Mouse (Mus musculus): Measurements from ENCODE around the gene Ppp1cc.
A peak's percentile ranks its signal among the peaks of the same experiment; 100 is the strongest.

Ppp1cc gene

DNA sequence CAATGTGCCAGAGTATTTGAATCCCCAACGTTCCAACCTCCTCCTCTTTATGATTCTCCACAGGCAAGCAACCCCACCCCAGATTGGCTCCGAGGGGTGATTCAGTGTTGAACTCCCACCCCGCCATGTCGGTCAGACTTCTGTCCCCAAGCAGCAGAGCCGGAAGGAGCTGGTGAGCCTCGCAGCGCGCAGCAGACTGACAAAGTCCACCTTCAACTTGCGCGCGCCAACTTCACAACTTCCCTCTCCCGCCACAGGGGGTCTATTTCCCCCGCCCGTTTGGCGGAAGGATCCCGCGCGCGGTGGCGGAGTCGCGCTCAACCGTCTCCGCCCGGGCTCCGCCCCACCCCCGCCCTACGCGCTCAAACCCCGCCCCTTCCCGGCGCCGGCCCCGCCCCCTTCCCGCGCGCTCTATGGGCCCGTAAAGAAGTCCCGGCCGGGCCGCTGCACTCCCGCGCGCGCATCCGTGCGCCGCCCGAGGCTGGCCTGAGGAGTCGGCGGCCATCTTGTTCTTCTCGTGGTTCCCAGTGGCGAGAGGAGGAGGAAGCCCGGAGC is at the start of gene Ppp1cc:
Gene Ppp1cc, plus strand, starts transcription at position 452 of the 555 bp plus-strand sequence.
- DNase-seq (ENCODE audit: extremely low spot score) = peak; percentile 99

DNA sequence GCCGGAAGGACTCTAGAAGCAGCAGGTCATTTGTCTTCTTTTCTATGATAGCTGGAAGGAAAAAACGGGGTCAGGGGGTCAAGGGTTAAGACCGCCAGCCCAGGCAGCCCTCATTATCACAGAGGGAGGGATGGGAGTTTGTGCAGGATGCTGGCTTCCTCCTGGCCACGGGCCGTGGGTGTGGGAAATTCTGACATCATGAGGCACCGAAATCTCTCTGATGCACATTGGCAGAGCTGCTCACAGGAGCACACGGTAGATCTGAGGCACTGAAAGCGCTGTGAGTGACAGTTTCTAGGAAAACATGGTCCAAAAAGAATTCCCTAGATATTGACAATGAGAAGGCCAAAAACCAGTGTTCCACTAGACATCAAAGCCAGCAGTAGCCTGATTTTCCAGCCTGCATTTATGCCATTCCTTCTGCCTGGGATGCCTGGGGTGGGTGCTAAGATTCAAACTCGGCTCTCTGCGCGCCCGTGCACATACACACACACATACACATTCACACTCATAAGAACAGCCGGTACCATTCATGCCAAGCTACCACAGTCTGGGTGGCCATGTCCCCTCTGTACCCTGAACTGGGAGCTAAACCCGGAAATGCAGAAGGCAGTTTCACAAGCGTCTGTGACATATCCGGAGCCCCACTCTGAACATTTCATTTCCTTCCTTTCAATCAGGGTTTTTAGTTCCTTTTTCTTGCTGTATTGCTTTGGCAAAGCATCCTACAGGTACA is 48.6 kb upstream of the Ppp1cc start:
- peak; percentile 70 for DNase-seq (ENCODE audit: extremely low spot score)

DNA sequence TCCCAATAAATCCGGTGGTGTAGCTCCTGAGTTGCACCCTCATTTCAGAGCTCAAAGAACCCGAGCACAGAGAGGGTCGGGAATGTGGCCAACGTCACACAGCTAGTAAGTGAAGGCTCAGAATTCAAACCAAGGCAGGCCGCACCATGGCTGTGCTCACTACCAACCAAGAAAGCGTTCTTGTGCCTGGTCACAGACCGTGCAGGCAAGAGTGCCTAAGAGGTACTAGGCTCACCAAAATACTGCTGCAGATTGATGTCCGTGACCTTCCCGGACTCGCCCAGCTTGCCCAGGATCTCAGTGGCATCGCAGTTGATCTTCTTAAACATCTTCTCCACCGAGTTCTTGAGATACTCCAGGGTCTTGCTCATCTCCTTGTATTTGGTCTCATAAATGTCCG is 47.5 kb upstream of the Ppp1cc start:
- DNase-seq (ENCODE audit: extremely low spot score) = no peak

DNA sequence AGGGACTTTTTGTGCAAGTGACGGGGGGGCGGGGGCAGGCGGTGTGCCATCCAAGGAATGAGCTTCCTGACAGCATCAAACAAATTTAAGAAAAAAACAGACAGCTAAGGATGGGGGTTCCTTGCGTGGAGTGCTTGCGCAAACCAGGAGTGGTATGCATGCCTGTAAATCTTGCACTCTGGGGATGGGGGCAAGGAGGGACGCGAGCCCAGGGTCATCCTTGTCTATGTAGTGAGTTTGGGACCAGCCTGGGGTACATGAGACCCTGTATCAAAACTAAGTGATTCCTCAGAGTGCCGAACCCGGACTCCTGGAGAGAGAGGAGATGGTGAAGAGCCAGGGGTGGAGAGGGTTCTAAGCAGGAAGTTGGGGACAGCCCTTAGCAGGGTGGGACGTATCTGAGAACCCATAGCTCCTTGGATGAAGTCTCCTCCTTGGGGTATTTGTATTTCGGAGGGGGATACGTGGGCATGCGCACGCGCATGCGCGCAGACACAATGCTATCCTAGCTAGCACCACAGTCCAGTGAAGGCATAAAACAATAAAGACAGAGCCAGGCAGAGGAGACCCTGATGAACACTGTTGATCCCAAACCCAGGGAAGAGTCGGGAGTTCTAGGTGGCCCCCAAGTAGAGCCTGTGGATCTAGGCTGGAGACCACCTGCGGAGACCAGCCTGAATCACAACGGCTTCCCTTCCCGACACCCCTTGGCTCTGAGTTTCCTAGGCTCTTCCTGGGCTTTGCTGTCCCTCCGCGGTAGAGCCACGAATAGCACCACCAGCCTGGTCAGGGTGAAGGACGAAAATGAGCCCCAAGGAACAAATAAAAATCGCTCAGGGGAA is 46.8 kb upstream of the Ppp1cc start:
- DNase-seq (ENCODE audit: extremely low spot score) = no peak

DNA sequence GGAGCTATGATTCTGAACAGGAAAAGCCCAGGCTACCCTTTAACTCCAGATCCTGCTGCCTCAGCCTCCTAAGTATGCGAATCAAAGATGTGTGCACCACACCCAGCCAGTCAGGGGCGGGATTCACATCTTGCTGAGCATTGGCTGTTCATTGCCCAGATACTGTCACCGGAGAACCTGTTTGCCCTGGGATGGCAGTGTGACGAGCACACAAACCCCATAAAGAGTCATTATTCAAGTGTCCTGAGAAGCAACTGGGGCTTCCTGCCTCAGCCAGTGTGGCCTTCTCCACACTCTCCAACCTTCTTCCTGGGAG is 46.2 kb upstream of the Ppp1cc start:
- DNase-seq (ENCODE audit: extremely low spot score) = no peak

DNA sequence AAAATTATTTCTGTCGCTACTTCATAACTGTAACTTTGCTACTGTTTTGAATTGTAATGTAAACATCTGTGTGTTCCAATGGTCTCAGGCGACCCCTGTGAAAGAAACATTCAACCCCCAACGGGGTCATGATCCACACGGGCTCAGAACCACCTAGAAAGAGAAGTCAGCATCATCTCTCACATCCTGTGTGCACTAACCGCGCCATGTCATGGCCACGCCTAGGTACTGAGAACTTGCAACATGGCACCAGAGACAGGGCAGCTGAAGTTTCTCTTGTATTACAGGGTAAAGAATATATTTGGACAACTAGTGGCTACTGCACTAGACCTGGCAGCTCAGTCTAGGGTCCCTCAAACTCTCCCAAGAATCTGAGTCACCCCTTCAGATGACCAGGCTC is 44.6 kb upstream of the Ppp1cc start:
- DNase-seq (ENCODE audit: extremely low spot score) = no peak

DNA sequence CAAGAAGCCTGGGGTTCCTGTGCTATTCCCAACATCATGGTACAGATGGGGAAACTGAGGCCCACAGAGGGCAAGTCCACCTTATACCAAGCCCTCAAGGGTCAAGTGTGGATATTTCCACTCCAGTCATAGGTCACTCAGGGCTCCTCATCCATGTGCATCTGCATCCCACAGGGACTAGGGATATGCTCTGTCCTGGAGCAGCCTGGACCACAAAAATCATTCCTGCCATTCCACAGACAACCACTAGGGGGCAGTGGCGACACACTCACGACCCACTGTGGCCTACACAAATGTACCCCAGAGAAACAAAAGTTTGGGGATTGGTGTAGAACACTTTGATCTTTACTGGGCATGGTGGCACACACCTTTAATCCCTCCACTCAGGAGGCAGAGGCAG is 43.9 kb upstream of the Ppp1cc start:
- peak; percentile 70 for DNase-seq (ENCODE audit: extremely low spot score)

DNA sequence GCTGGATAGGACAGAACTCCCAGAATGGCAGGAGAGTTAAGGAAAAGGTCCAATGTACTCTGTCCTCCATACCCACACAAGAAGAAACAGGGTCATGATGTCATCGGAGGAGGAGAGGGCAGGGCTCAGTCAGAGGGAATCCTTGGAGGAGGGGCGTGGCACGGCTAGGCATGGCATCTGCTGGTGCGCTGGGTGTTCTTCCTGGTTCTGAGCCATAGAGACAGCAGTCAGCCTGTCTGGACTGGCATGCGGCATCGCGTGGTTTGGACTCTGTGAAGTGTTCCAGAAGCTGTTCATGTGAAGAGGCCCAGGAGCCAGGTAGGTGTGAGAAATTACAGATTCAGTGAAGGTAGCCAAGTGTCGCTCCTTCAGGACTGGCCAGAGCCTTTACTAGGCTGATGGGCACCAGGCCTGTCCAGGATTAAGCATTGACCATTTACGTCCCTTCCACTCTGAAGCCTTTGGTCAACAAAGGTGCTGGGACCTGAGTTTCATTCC is 42.8 kb upstream of the Ppp1cc start:
- no peak for DNase-seq (ENCODE audit: extremely low spot score)

DNA sequence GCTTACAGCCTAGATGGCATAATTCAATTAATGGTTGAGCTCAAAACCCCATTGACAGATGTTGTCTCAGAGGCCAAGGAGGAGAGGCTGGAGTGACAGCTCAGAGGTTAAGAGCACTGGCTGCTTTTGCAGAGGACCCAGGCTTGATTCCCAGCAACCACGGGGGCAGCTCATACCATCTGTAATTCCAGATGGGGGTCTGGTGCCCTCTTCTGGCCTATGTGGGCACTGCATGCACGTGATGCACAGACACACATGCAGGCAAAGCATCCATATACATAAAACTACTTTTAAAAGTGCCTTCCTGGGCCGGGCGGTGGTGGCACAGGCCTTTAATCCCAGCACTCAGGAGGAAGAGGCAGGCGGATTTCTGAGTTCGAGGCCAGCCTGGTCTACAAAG is 41.8 kb upstream of the Ppp1cc start:
- no peak for DNase-seq (ENCODE audit: extremely low spot score)

DNA sequence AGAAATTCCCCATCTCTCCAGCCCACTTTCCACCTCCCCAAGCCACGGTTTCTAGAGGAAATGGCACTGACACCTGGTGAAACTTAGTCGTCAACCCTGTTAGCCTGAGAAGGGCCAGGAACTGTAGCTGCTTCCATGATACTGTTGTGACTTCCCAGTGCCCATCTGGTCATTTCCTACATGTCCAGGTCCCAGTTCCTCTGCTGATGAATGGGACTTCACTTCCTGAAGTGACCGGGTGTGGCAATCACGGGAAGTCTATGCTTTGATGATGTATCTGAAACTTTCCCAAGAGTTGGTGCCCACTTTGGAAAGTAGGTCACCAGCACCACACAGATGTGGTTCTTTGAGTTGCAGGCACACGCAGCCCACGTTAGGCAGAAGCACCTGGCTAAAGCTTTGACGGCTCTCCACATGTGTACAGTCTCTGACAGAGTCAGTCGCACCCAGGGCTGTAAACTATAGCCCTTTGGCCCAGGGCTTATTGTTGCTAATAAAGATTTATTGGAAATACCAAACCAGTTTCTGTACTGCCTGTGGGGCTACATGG is 32.8 kb upstream of the Ppp1cc start:
- no peak for DNase-seq (ENCODE audit: extremely low spot score)

DNA sequence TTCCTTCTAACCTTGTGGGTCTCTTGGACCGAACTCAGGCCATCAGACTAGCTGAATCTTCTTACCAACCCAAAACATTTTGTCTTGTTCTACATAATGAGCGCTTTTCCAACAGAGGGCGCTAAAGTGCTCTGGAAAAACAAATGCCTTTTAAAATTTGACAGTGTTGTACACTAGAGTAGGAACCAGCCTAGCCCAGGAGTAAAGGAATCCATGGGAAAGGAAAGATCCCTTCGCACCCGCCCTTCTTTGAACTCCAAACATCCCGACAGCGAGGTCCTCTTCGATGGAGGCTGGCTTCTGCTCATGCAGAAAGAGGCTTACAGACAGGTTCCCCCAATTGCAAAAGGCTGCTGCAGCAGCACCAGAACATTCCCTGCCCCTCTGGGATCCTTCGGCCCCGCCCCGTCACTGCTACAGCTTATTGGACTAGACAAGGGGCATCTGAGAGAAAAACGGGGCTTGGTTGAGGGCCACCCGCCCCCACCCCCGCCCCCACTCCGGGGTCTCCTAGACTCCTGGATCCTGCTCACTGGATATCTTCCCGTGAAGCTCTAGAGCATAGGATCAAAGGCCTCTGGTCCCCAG is 28.9 kb upstream of the Ppp1cc start:
- DNase-seq (ENCODE audit: extremely low spot score) = peak; percentile 77

DNA sequence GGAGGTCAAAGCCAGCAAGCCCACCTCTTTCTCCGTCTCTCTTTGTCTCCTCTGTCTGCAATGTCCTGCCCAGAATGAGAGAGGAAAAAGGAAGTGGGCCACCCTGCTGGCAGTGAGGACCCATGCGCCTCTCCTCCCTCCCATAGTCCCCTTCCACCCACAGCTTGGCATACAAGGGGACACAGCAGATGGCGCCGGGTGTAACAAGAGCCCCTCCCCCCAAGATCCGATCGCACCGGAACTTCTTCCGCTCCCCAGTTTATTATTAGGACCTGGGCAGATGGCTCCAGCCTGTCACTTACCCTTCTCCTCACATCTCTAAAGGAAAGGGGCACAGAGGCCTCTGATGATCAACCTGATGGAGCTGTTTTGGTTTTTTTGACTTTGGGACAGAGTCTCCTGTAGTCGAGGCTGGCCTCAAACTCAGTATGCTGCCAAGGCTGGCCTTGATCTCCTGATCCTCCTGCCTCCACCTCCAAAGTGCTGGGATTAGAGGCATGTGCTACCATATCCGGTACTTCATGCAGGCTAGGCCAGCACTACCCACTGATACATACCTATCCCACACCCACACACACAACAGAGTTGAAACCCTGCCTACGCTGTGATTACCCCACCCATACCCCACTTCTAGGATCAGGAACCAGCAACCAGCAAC is 27.6 kb upstream of the Ppp1cc start:
- DNase-seq (ENCODE audit: extremely low spot score) = no peak

DNA sequence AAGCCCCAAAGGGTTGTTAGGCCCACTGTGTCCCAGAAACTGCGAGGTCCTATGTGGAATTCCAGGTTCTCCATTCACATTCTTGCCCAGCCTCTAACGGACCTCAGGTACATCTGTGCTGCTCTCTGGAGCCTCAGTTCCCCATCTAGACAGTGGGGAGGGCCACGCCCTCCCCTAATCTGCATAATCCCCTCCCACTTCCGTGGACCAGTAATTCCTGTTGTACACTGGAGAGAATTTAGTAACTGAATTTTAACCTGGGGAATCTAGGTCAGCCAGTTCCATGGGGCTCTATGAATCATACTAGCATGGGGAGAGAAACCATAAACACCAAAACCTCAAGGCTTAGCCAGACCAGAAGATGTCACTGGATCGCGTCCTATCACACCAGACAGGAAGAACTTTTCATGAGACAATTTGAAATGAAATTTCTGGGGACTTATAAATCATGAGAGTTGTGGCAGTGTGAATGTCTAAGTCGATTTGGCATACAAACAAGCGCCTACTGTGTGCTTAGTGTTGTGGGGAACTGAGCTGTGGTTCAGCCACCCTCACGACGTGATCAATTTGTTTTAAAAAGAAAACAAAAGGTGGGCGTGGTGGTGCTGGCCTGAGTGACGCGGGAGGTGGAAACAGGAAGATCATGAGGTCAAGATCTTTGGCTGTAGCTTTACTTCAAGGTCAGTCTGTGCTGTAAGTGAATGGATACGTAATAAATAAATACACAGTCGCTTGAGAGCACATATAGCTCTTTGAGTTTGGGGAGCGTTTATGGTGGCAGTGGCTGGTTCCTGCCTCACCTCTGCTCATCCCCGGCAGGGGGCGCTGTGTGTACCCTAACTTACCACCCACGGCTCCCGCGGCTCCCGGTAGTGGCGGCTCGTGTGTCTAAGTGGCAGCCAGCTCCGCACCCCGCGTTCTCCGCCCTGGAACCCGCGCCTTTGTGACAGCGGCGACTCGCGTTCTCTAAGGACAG is 26.7 kb upstream of the Ppp1cc start:
- peak; percentile 84 for DNase-seq (ENCODE audit: extremely low spot score)

DNA sequence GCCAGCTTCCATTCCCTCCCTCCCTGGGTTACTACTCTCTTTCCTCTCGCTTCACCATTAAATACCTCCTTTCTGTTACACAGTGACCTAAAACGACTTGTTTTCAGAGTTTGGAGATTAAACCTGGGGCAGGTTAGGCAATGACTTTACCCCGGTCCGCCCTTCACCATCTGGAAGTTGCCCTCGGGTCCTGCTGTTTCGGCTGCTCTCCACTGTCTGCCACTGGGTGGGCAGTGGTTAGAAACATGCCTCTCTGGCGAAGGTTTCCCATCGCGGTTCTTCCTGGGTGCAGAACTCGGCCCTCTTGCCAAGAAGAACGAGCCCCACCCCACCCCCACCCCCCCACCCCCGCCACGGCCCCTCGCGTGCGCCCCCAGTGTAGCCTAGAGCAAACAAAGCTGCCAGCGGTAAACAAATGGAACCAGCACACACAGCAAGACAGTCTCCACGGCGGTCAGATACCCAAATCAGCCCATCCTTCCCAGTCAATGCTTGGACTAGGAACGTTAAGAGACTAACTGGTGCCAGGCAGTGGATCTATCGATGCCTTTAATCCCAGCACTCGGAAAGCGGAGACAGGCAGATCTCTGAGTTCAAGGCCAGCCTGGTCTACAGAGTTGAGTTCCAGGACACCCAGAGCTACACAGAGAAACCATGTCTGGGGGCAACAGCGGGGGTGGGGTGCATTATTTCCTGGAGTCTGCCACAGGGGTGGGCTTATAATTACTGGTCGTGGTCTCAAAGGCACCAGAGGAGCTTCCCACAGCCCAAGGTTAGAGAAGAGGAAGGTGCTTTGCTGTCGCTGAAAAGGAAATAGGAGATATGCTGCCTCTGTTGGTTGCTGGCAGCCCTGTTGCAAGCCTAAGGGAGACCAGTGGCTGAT is 25.7 kb upstream of the Ppp1cc start:
- no peak for DNase-seq (ENCODE audit: extremely low spot score)

DNA sequence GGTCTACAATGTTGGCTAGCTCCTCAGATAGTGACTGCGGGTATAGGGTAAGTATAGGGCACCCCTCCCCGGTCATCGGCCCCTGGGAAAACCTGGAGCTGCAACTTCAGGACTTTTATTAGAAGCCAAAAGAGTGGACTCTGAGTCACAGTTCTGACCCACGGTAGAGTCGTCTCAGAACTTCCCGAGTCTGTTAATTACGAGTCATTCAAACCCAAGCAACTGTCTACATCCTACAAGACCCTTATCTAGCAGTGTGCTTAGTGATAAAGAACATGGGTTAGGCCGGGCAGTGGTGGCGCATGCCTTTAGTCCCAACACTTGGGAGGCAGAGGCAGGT is 25.1 kb upstream of the Ppp1cc start:
- no peak for DNase-seq (ENCODE audit: extremely low spot score)

DNA sequence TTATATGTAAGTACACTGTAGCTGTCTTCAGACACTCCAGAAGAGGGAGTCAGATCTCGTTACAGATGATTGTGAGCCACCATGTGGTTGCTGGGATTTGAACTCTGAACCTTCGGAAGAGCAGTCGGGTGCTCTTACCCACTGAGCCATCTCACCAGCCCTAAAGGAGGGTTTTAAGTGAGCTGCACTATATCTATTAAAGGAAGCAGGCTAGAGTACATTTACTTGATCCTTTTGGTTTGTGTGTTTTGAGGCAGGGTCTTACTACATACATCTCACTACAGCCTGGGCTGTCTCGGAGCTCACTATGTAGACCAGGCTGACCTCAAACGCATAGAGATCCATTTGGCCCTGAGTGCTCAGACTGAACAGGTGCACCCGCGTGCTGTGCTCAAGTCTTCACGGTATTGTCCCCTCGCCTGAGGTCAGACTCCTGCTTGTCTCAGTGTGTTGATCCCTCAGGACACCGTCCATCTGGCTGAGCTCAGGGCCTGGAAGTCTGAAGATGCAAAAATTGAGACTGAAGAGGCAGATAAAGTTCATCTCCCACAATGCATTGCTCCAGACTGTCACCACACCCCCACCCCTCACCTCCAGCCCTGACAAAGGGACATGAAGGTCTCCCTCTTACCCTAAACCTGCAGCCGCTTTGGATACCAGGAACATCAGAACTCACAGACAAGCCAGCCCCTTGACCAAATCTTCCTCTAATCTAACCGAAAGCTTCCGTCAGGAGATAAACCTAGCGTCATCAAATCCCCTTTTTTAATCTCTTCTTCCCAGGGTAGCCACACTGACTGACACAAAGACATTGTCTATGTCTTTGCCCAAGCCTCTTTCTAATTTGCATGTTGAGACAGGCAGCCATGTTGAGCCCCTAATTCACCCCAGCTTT is 23.4 kb upstream of the Ppp1cc start:
- no peak for DNase-seq (ENCODE audit: extremely low spot score)

DNA sequence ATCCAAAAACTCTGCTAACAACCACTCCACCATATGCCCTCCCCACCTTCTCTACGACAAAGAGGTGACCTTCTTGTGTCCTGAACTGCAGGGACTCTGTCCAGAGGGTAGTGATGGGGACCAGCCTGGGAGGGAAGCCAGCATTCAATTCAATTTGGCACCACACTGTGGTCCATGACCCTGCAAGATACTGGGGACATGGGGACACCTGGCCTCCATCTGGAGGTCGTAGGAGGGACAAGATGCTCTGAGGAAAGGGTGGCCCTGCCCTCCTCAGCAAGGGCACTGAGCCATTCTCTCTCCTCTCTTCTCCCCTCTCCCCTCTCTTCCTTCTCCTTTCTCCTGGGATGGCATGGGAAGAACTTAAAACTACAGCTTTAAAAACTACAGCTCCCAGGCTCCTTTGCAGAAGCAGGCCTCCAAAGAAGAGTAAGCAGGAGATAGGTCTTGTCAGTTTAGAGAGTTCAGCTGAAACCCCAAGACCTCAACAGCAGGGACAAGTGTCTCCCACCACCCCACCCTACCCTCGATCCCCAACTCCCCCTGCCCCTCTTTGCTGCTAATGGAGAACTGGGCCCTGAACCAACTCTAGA is 22.7 kb upstream of the Ppp1cc start:
- DNase-seq (ENCODE audit: extremely low spot score) = no peak

Data from embryo, embryonic 9.5 days (tissue).